Mouse (Mus musculus) hindbrain, embryonic 14.5 days (tissue): Measurements from ENCODE around the gene Olfr64. TPM values are rescaled to one million over a fixed set of nuclear protein-coding genes. Genes with fewer than 3 reads are reported as not detected.

Experiments
- ATAC-seq: fragments of 200-750 bp; cut with Nextera tagmentation; 2 replicates; pipeline ENCODE4 v1.8.0; 2017; ENCODE audit warnings: moderate number of reproducible peaks, mild to moderate bottlenecking, moderate TSS enrichment, moderate library complexity; ENCODE audit not compliant: low FRiP score
- DNase-seq: peaks from one replicate; pipeline ENCODE4 v3.0.0-alpha.2; 2015; ENCODE audit warnings: low spot score
- H3K27ac ChIP-seq: fragments of 300-500 bp; sonication (generic); 2 replicates; pipeline ENCODE4 v1.5.1; 2014; ENCODE audit warnings: mild to moderate bottlenecking, moderate library complexity
- H3K27me3 ChIP-seq: fragments of 300-500 bp; sonication (generic); 2 replicates; pipeline ENCODE4 v1.6.1; 2014; ENCODE audit warnings: mild to moderate bottlenecking, low read length, mixed read lengths; ENCODE audit not compliant: control insufficient read depth, insufficient read depth
- H3K36me3 ChIP-seq: fragments of 300-500 bp; sonication (generic); replicated peaks from 2 replicates; pipeline ENCODE4 v1.6.1; 2014; ENCODE audit not compliant: control insufficient read depth, insufficient read depth
- H3K4me1 ChIP-seq: fragments of 300-500 bp; sonication (generic); replicated peaks from 2 replicates; pipeline ENCODE4 v1.6.1; 2014; ENCODE audit warnings: antibody characterized with exemption, low read length, mixed read lengths; ENCODE audit not compliant: control insufficient read depth, insufficient read depth
- H3K4me2 ChIP-seq: fragments of 300-500 bp; sonication (generic); replicated peaks from 2 replicates; pipeline ENCODE4 v1.6.1; 2014; ENCODE audit warnings: mild to moderate bottlenecking, moderate library complexity
- H3K4me3 ChIP-seq: fragments of 300-500 bp; sonication (generic); replicated peaks from 2 replicates; pipeline ENCODE4 v1.5.1; 2014; ENCODE audit warnings: mild to moderate bottlenecking, low read length
- H3K9ac ChIP-seq: fragments of 300-500 bp; sonication (generic); 2 replicates; pipeline ENCODE4 v1.6.1; 2014
- H3K9me3 ChIP-seq: fragments of 300-500 bp; sonication (generic); 2 replicates; pipeline ENCODE4 v1.6.1; 2016; ENCODE audit warnings: low read length; ENCODE audit not compliant: control insufficient read depth
- WGBS: fragments of 180-500 bp; shearing (Covaris S2); extraction: QIAGEN DNeasy Blood & Tissue Kit; methylation state at CpG from one replicate; pipeline ENCODE4 v1.1.7; 2014; 5-methylcytosine and 5-hydroxymethylcytosine counted together
- polyA plus RNA-seq: library from polyadenylated mRNA; unstranded; fragments of >200 nt; fragmentation: Nextera tagmentation; extraction: Ambion mirVana; gene quantifications from 2 replicates; pipeline ENCODE4 v1.2.1, GENCODE M21; 2014

Olfr64 gene
- polyA plus RNA-seq, 1 experiment from 2014 or later: not detected

DNA sequence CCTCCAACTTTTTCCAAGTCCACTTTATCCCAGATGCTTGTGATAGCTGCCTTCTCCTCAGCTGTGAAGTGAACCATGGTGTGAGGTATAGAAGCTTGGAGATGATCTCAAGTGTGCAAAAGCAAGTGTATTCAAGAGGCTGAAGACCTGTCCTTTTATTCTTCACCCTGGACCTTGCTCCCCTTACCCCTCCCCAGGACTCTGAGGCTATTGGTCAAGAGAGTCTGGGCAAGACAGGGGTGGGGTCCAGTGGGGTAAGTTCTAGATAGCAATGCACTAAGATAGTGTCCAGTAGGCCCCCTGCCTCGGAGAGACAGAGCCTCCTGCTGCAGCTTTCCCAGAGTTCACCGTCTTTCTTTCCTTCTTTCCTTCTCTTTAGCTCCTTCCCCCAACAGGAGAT is 51.3 kb downstream of the Olfr64 start, which contains the start of gene Hbb-bh1:
Gene Hbb-bh1, minus strand, starts transcription at position 131 of the 400 bp plus-strand sequence.
- ATAC-seq (no peak), DNase-seq (no peak)
- H3K4me1 ChIP-seq: no peaks in the 10 kb centered on the region
- 92% methylated on average over 2 of the region's 2 CpGs for WGBS
- H3K4me3 ChIP-seq: no peak within 1 kb of the TSS
- no peaks in the 10 kb centered on the region for H3K27me3 ChIP-seq
- H3K36me3 ChIP-seq: no peaks in the 10 kb centered on the region
- no peaks in the 10 kb centered on the region for H3K9me3 ChIP-seq
- H3K4me2 ChIP-seq: no peak within 1 kb of the TSS
- no peak within 1 kb of the TSS for H3K27ac ChIP-seq
- no peak within 1 kb of the TSS for H3K9ac ChIP-seq

DNA sequence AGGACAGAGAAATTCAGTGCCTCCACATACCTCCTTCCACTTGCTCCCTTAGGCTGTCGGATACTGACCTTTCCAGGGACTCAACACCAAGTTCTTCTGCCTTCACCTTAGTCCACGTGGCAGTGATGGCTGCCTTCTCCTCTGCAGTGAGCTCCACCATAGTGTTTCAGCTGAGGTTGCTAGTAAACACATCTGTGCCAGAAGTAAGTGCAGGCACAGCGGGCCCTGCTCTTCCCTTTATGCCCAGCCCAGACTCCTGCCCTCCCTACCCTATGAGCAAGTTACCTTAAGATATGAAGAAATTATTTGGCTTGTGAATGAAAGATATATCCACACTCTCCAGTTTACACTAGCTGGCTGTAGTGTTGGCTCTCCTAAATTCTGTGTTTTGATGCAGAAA is 54.0 kb downstream of the Olfr64 start, which contains the start of gene Hbb-bh2:
Gene Hbb-bh2, minus strand, starts transcription at position 253 of the 400 bp plus-strand sequence.
- no peaks in the 10 kb centered on the region for H3K36me3 ChIP-seq
- no peaks in the 10 kb centered on the region for H3K4me1 ChIP-seq
- no peak within 1 kb of the TSS for H3K4me2 ChIP-seq
- no peaks in the 10 kb centered on the region for H3K9me3 ChIP-seq
- H3K4me3 ChIP-seq: no peak within 1 kb of the TSS
- 78% methylated on average over 3 of the region's 3 CpGs for WGBS
- H3K9ac ChIP-seq: no peak within 1 kb of the TSS
- H3K27ac ChIP-seq: no peak within 1 kb of the TSS
- DNase-seq (no peak), ATAC-seq (no peak)
- H3K27me3 ChIP-seq: no peaks in the 10 kb centered on the region

Other genes starting within 250 kb of the Olfr64 start
- gene Olfr623, start 230.8 kb downstream of the Olfr64 start, polyA plus RNA-seq: not detected in 2 replicates
- gene Olfr624, start 223.3 kb downstream of the Olfr64 start, polyA plus RNA-seq: not detected in 2 replicates
- not detected in 2 replicates for gene Olfr625-ps1, start 211.8 kb downstream of the Olfr64 start, polyA plus RNA-seq
- gene Olfr243, start 179.8 kb downstream of the Olfr64 start, polyA plus RNA-seq: not detected in 2 replicates
- not detected in 2 replicates for gene Olfr628, start 164.1 kb downstream of the Olfr64 start, polyA plus RNA-seq
- gene Olfr629, start 149.5 kb downstream of the Olfr64 start, polyA plus RNA-seq: not detected in 2 replicates
- not detected in 2 replicates for gene Olfr630, start 137.2 kb downstream of the Olfr64 start, polyA plus RNA-seq
- gene Olfr69, start 122.9 kb downstream of the Olfr64 start, polyA plus RNA-seq: not detected in 2 replicates
- gene Olfr68, start 114.8 kb downstream of the Olfr64 start, polyA plus RNA-seq: not detected in 2 replicates
- gene Olfr67, start 102.7 kb downstream of the Olfr64 start, polyA plus RNA-seq: not detected in 2 replicates
- 1,734 and 1,868 TPM in 2 replicates for gene Hbb-bt, start 80.5 kb downstream of the Olfr64 start, polyA plus RNA-seq
- gene Hbb-bs, start 66.4 kb downstream of the Olfr64 start, polyA plus RNA-seq: 4,248 and 5,201 TPM in 2 replicates
- not detected in 2 replicates for gene Hbb-bh2, start 54.0 kb downstream of the Olfr64 start, polyA plus RNA-seq
- gene Hbb-bh1, start 51.3 kb downstream of the Olfr64 start, polyA plus RNA-seq: 2.1 and 3.6 TPM in 2 replicates
- 178 and 712 TPM in 2 replicates for gene Hbb-y, start 41.3 kb downstream of the Olfr64 start, polyA plus RNA-seq
- not detected in 2 replicates for gene Olfr66, start 8.2 kb downstream of the Olfr64 start, polyA plus RNA-seq
- gene Olfr65, start 9.0 kb upstream of the Olfr64 start, polyA plus RNA-seq: not detected in 2 replicates
- not detected in 2 replicates for gene Olfr631, start 34.3 kb upstream of the Olfr64 start, polyA plus RNA-seq
- not detected in 2 replicates for gene Olfr632, start 39.9 kb upstream of the Olfr64 start, polyA plus RNA-seq
- not detected in 2 replicates for gene Olfr633, start 50.0 kb upstream of the Olfr64 start, polyA plus RNA-seq
- not detected in 2 replicates for gene Olfr635, start 76.7 kb upstream of the Olfr64 start, polyA plus RNA-seq
- gene Olfr638, start 104.3 kb upstream of the Olfr64 start, polyA plus RNA-seq: not detected in 2 replicates
- 0.03 TPM in 1 of 2 replicates, not detected in the other for gene Olfr639, start 122.8 kb upstream of the Olfr64 start, polyA plus RNA-seq
- not detected in 2 replicates for gene Olfr640, start 131.1 kb upstream of the Olfr64 start, polyA plus RNA-seq
- gene Olfr641, start 141.0 kb upstream of the Olfr64 start, polyA plus RNA-seq: not detected in 2 replicates
- not detected in 2 replicates for gene Olfr642, start 158.2 kb upstream of the Olfr64 start, polyA plus RNA-seq
- gene 4930516K23Rik, start 167.0 kb upstream of the Olfr64 start, polyA plus RNA-seq: not detected in 2 replicates
- gene Olfr644, start 177.4 kb upstream of the Olfr64 start, polyA plus RNA-seq: not detected in 2 replicates
- gene Olfr645, start 191.0 kb upstream of the Olfr64 start, polyA plus RNA-seq: not detected in 2 replicates
- gene Olfr646, start 210.4 kb upstream of the Olfr64 start, polyA plus RNA-seq: not detected in 2 replicates
- not detected in 2 replicates for gene Ubqln5, start 235.3 kb upstream of the Olfr64 start, polyA plus RNA-seq
- not detected in 2 replicates for gene Olfr643, start 242.9 kb upstream of the Olfr64 start, polyA plus RNA-seq
- not detected in 2 replicates for gene Ubqln3, start 248.8 kb upstream of the Olfr64 start, polyA plus RNA-seq